Mouse (Mus musculus) CH12.LX (cell line): ENCODE data around the gene Styxl1. TPM values are rescaled to one million over a fixed set of nuclear protein-coding genes. Genes with fewer than 3 reads are reported as not detected.

Source experiments
- DNase-seq: peaks from one replicate; pipeline ENCODE4 v3.0.0-alpha.2; 2013; ENCODE audit errors: extremely low read depth
- H3K27ac ChIP-seq: 2 replicates; pipeline ENCODE4 v1.5.1; 2012; ENCODE audit warnings: low read depth, mild to moderate bottlenecking, control low read depth, moderate library complexity; ENCODE audit not compliant: insufficient read depth
- H3K27me3 ChIP-seq: replicated peaks from 2 replicates; pipeline ENCODE3; 2012; ENCODE audit warnings: inconsistent platforms
- H3K36me3 ChIP-seq, 2 experiments: replicated peaks in 1 of 2; 2 replicates each; pipeline versions ENCODE3 to v1.6.1; 2012; ENCODE audit warnings: inconsistent platforms in 1 of 2, low read length in 1 of 2, mild to moderate bottlenecking in 1 of 2, mixed read lengths in 1 of 2, moderate library complexity in 1 of 2; ENCODE audit not compliant: control insufficient read depth in 1 of 2, insufficient read depth in 1 of 2
- H3K4me1 ChIP-seq, 2 experiments: 2 replicates each; pipeline ENCODE4 v1.6.1; 2012; ENCODE audit warnings: inconsistent platforms in 1 of 2, moderate library complexity in 1 of 2; ENCODE audit not compliant: insufficient read depth in 2 of 2, control insufficient read depth in 1 of 2
- H3K4me2 ChIP-seq: 2 replicates; pipeline ENCODE4 v1.6.1; 2012; ENCODE audit warnings: low read depth, mild to moderate bottlenecking, control low read depth; ENCODE audit not compliant: poor library complexity, insufficient read depth, severe bottlenecking
- H3K4me3 ChIP-seq, 3 experiments: fragments of 150-350 bp in 1 of 3; sonication (generic) in 1 of 3; replicated peaks in 1 of 3; 2 replicates each; pipeline versions ENCODE3 to v1.5.1; 2011 to 2012; ENCODE audit warnings: low read depth in 2 of 3, low read length in 2 of 3, mild to moderate bottlenecking in 2 of 3, moderate library complexity in 2 of 3, control low read depth in 1 of 3, improper control_type of control experiment in 1 of 3, inconsistent platforms in 1 of 3, mixed read lengths in 1 of 3; ENCODE audit not compliant: poor library complexity in 1 of 3
- H3K79me2 ChIP-seq: replicated peaks from 2 replicates; pipeline ENCODE4 v1.6.1; 2012; ENCODE audit warnings: mild to moderate bottlenecking, moderate library complexity; ENCODE audit not compliant: control insufficient read depth, poor library complexity, insufficient read depth, severe bottlenecking; ENCODE audit errors: extremely low read depth
- H3K9ac ChIP-seq: 2 replicates; pipeline ENCODE4 v1.6.1; 2012; ENCODE audit warnings: low read depth, mild to moderate bottlenecking, control low read depth, moderate library complexity; ENCODE audit not compliant: insufficient read depth
- H3K9me3 ChIP-seq: replicated peaks from 2 replicates; pipeline ENCODE3; 2012; ENCODE audit warnings: low read length, inconsistent platforms, mixed read lengths
- BHLHE40 ChIP-seq: IDR thresholded peaks from 2 replicates; pipeline ENCODE4 v1.6.1; 2011; ENCODE audit warnings: mild to moderate bottlenecking, low read depth, low read length, improper control_type of control experiment
- EP300 ChIP-seq: IDR thresholded peaks from 2 replicates; pipeline ENCODE4 v1.6.1; 2011; ENCODE audit warnings: low read length, improper control_type of control experiment
- ETS1 ChIP-seq: conservative IDR thresholded peaks from 2 replicates; pipeline ENCODE4 v1.6.1; 2012; ENCODE audit warnings: low read depth, mild to moderate bottlenecking, inconsistent platforms, low read length, improper control_type of control experiment, moderate library complexity
- HCFC1 ChIP-seq: IDR thresholded peaks from 2 replicates; pipeline ENCODE4 v1.6.1; 2012; ENCODE audit warnings: low read depth, mild to moderate bottlenecking, inconsistent platforms, low read length, improper control_type of control experiment
- IRF4 ChIP-seq: IDR thresholded peaks from 2 replicates; pipeline ENCODE4 v1.6.1; 2014; ENCODE audit warnings: low read depth, mild to moderate bottlenecking, inconsistent platforms, low read length, improper control_type of control experiment
- JUN ChIP-seq: IDR thresholded peaks from 2 replicates; pipeline ENCODE4 v1.6.1; 2011; ENCODE audit warnings: low read depth, mild to moderate bottlenecking, low read length, improper control_type of control experiment, moderate library complexity; ENCODE audit not compliant: insufficient read depth
- JUND ChIP-seq: conservative IDR thresholded peaks from 2 replicates; pipeline ENCODE4 v1.6.1; 2011; ENCODE audit warnings: low read depth, low read length, improper control_type of control experiment
- KAT2A ChIP-seq: IDR thresholded peaks from 2 replicates; pipeline ENCODE4 v1.6.1; 2012; ENCODE audit warnings: low read length, improper control_type of control experiment, inconsistent platforms; ENCODE audit not compliant: insufficient replicate concordance
- MAFK ChIP-seq: IDR thresholded peaks from 2 replicates; pipeline ENCODE4 v1.6.1; 2011; ENCODE audit warnings: low read length, improper control_type of control experiment; ENCODE audit not compliant: insufficient replicate concordance
- MAZ ChIP-seq: IDR thresholded peaks from 2 replicates; pipeline ENCODE4 v1.6.1; 2012; ENCODE audit warnings: low read depth, mild to moderate bottlenecking, inconsistent platforms, low read length, improper control_type of control experiment, moderate library complexity
- MEF2A ChIP-seq: IDR thresholded peaks from 2 replicates; pipeline ENCODE4 v1.6.1; 2014; ENCODE audit warnings: low read depth, mild to moderate bottlenecking, inconsistent platforms, low read length, improper control_type of control experiment, borderline replicate concordance
- MYC ChIP-seq: IDR thresholded peaks from 2 replicates; pipeline ENCODE4 v1.6.1; 2011; ENCODE audit warnings: low read depth, mild to moderate bottlenecking, improper control_type of control experiment, low read length
- PAX5 ChIP-seq: IDR thresholded peaks from 2 replicates; pipeline ENCODE4 v1.6.1; 2012; ENCODE audit warnings: low read length, inconsistent platforms, mixed read lengths
- POLR2A ChIP-seq: IDR thresholded peaks from 2 replicates; pipeline ENCODE4 v1.6.1; 2011; ENCODE audit warnings: low read depth, mild to moderate bottlenecking, improper control_type of control experiment, low read length
- POLR2AphosphoS2 ChIP-seq: IDR thresholded peaks from 2 replicates; pipeline ENCODE4 v1.6.1; 2011; ENCODE audit warnings: low read depth, low read length, improper control_type of control experiment
- RCOR1 ChIP-seq: conservative IDR thresholded peaks from 2 replicates; pipeline ENCODE4 v1.6.1; 2012; ENCODE audit warnings: low read depth, mild to moderate bottlenecking, inconsistent platforms, low read length, improper control_type of control experiment
- SMC3 ChIP-seq: IDR thresholded peaks from 2 replicates; pipeline ENCODE4 v1.6.1; 2011; ENCODE audit warnings: low read depth, low read length, improper control_type of control experiment
- TCF12 ChIP-seq: IDR thresholded peaks from 2 replicates; pipeline ENCODE4 v1.6.1; 2014; ENCODE audit warnings: low read depth, mild to moderate bottlenecking, inconsistent platforms, low read length, improper control_type of control experiment
- UBTF ChIP-seq: IDR thresholded peaks from 2 replicates; pipeline ENCODE4 v1.6.1; 2012; ENCODE audit warnings: low read depth, mild to moderate bottlenecking, inconsistent platforms, low read length, improper control_type of control experiment, moderate library complexity
- USF1 ChIP-seq: IDR thresholded peaks from 2 replicates; pipeline ENCODE4 v1.6.1; 2014; ENCODE audit warnings: low read depth, mild to moderate bottlenecking, inconsistent platforms, low read length, improper control_type of control experiment
- USF2 ChIP-seq: conservative IDR thresholded peaks from 2 replicates; pipeline ENCODE4 v1.6.1; 2011; ENCODE audit warnings: low read depth, low read length, improper control_type of control experiment
- ZKSCAN1 ChIP-seq: IDR thresholded peaks from 2 replicates; pipeline ENCODE4 v1.6.1; 2012; ENCODE audit warnings: low read depth, inconsistent platforms, low read length, improper control_type of control experiment, borderline replicate concordance
- ZNF384 ChIP-seq: IDR thresholded peaks from 2 replicates; pipeline ENCODE4 v1.6.1; 2012; ENCODE audit warnings: low read depth, low read length, improper control_type of control experiment, inconsistent platforms
- dilution Hi-C: fragments of 300-500 bp; cut with MboI; formaldehyde crosslinking; loops from 2 replicates; pipeline ENCODE4 v1.14.3; 2020; ENCODE audit warnings: low sequenced_read_pairs; ENCODE audit not compliant: extremely low pct_unique_long_range_greater_than_20kb, extremely low pct_ligation_motif_present
- in situ Hi-C: fragments of 300-500 bp; cut with MboI; formaldehyde crosslinking; loops from 3 replicates; pipeline ENCODE4 v1.14.3; 2019; ENCODE audit warnings: low sequenced_read_pairs, low pct_ligation_motif_present, low pct_unique_long_range_greater_than_20kb, mixed read lengths
- polyA plus RNA-seq: library from polyadenylated mRNA; unstranded; fragments of >175 nt; gene quantifications from 2 replicates; pipeline ENCODE4 v1.2.1, GENCODE M21; 2012; ENCODE audit warnings: low read depth; ENCODE audit not compliant: insufficient read length
- total RNA-seq, 2 experiments: library from RNA; depleted of rRNA; stranded (reverse); fragments of 300-350 nt in 1 of 2; fragments of >200 nt in 1 of 2; gene quantifications; 2 replicates each; pipeline ENCODE4 v1.2.3; 2012 to 2014

Styxl1 gene
- total and polyA plus RNA-seq, 3 experiments: not detected

DNA sequence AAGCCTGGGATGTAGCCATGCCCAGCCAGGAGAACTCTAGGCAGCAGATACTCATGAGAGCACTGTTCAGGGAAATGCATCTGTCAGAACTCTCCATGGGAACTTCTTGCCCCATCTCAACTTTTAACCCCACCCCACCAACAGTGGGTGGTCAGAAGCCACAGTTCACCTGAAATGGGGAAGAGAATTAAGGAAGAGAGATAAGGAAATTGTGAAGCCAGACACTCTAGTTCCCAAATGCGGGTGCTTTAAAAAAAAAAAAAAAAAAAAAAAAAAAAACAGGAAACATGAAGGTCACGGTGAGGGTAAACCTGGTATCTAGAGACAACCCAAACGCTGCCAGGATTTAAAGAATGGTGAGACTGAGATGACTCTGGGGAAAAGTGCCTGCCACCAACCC is 5.7 kb downstream of the Styxl1 start:
- no peaks in the 10 kb centered on the region for H3K27me3 ChIP-seq
- H3K36me3 ChIP-seq: no peaks in the 10 kb centered on the region
- no peak overlapping the region for H3K4me2 ChIP-seq
- H3K4me3 ChIP-seq: no peak overlapping the region
- in situ Hi-C loops (loop anchor here (10.0 kb wide), 1 partner anchor 238 kb away; no protein-coding TSS in a partner anchor), dilution Hi-C loops (no loop called here)
- no peak overlapping the region for H3K9ac ChIP-seq
- H3K4me1 ChIP-seq: peaks cover 3 to 43% of the 10 kb centered on the region in 2 experiments; a peak in 2 of 4 replicates
- H3K27ac ChIP-seq: no peak overlapping the region
- no peak for TF ChIP-seq MAZ
- peak; percentile 75 for TF ChIP-seq ZNF384
- TF ChIP-seq SMC3: no peak
- TF ChIP-seq TCF12: no peak
- TF ChIP-seq ZKSCAN1: no peak
- H3K9me3 ChIP-seq: no peaks in the 10 kb centered on the region
- no peak for DNase-seq
- H3K79me2 ChIP-seq: no peaks in the 10 kb centered on the region; the same call in 1 of the 2 replicates

DNA sequence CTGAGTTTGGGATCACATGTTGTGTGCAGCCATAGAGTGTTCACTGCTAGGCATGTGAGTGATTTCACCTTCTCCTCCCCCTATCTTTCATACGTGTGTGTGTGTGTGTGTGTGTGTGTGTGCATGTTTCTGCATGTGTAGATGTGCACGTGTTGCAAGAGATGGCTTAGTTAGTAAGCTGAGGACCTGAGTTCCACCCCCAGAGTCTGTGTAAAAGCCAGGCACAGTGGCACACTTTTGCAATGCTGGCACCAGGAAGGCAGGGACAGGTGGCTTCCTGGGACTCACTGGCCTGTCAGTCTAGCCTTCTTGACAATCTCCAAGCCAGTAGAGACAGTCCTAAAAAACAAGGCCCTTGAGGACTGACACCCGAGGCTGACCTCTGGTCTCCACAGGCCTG is 13.2 kb downstream of the Styxl1 start:
- DNase-seq: no peak
- dilution Hi-C loops: no loop called here
- Histone ChIP-seq H3K9ac (no peak overlapping the region), H3K4me3 (no peak overlapping the region), H3K9me3 (peaks cover 4% of the 10 kb centered on the region), H3K27me3 (peaks cover 2% of the 10 kb centered on the region), H3K4me2 (no peak overlapping the region), H3K4me1 (peaks cover 0 to 5% of the 10 kb centered on the region in 2 experiments; a peak in 1 of 4 replicates), H3K27ac (no peak overlapping the region), H3K36me3 (no peaks in the 10 kb centered on the region), H3K79me2 (no peaks in the 10 kb centered on the region)
- TF ChIP-seq KAT2A: no peak
- no peak for TF ChIP-seq JUND
- no peak for TF ChIP-seq BHLHE40
- TF ChIP-seq EP300: no peak
- no peak for TF ChIP-seq IRF4
- no peak for TF ChIP-seq ETS1
- no peak for TF ChIP-seq MYC
- no peak for TF ChIP-seq HCFC1
- TF ChIP-seq TCF12: no peak
- no peak for TF ChIP-seq MAFK
- no peak for TF ChIP-seq RCOR1
- TF ChIP-seq UBTF: no peak
- TF ChIP-seq USF2: no peak
- no peak for TF ChIP-seq JUN
- no peak for TF ChIP-seq PAX5
- no peak for TF ChIP-seq MEF2A
- TF ChIP-seq POLR2A: no peak
- TF ChIP-seq POLR2AphosphoS2: no peak
- no peak for TF ChIP-seq ZNF384
- TF ChIP-seq USF1: no peak
- in situ Hi-C loops: loop anchor here (5.0 kb wide), 1 partner anchor 148 kb away; no protein-coding TSS in a partner anchor
